Mouse (Mus musculus): ENCODE data around the gene Epb41l5. TPM values are rescaled to one million over a fixed set of nuclear protein-coding genes. Genes with fewer than 3 reads are reported as not detected.

Epb41l5 gene
- polyA plus RNA-seq (2016; fragmentation: Nextera tagmentation; extraction: Ambion mirVana) = 16.8 and 17.2 TPM in 2 replicates

DNA sequence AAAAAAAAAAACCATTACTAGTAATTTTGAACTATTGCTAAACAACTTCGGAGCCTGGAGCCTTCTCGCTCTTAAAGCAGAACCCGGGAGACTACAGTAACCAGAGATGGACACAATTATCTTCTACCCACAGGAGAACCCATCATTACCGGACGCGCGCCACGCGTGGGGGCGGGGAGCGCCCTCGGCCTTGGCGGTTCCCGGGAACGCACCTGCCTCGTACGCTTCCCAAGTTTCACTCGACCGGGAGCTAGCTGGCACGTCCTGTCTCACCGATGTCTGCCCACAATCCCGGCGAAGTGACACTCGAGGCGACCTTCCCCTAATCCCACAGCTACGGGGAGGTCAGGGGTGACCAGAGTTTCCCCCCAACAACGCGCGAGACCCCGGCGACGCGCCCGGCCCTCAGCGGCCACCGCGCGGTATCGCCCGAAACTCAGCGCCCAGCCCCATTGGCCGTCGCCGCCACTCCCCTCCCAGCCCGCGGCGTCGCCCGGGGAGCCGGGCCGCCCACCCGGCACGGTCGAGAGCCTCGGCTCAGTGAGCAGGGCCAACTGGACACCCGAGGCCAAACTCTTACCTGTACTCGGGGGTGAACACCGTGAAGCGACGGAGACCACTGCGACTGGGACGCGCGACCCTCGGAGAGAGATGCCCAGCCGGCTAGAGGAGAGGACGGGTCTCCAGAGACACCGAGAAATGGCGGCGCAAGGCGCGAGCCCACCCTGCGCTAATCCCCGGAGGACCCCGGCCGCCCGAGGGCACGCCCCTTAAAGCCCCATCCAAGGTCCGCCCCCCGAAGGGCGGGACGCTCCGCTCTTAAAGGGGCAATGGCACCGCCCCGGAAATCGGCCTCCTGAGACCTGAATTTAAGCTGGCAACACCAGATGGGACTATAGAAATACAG, at the start of gene Epb41l5:
Epb41l5 (minus strand) TSS at position 796 of the 907 bp plus-strand sequence.
- Histone ChIP-seq H3K9ac (peak within 1 kb of the TSS; percentile 78), H3K36me3 (no peaks in the 10 kb centered on the region), H3K4me3 (peak within 1 kb of the TSS; percentile 89), H3K4me1 (peaks cover 33% of the 10 kb centered on the region), H3K9me3 (replicated peaks) (no peaks in the 10 kb centered on the region), H3K27ac (peak within 1 kb of the TSS; percentile 88), H3K27me3 (replicated peaks) (no peaks in the 10 kb centered on the region), H3K4me2 (peak within 1 kb of the TSS; percentile 93)
- under 1% methylated on average over 86 of the region's 86 CpGs for WGBS (ENCODE audit: insufficient replicate concordance)
- peak; percentile 92 for ATAC-seq

DNA sequence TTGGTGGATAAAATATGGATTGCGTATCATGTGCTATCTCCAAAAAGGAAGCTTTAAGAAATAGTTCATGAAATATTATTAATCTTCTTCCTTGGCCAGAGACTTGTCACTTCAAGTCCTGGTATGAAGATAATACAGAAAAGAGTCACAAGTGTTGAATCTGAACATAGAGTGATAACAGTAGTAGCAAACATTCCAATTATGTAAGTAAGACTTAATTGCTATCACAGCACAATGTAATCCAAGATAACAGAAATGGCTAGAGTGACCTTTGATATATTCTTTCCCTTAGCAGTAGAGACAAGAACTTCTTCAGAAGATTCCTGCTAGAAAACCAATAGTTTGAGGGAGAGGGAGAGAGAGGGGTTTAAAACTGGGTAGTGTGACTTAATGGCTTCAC, 48.1 kb upstream of the Epb41l5 start:
- Histone ChIP-seq H3K27me3 (replicated peaks) (no peaks in the 10 kb centered on the region), H3K9ac (no peak overlapping the region), H3K4me2 (no peak overlapping the region), H3K4me3 (no peak overlapping the region), H3K36me3 (peaks cover 4% of the 10 kb centered on the region; the same call in 1 of the 2 replicates), H3K9me3 (replicated peaks) (no peaks in the 10 kb centered on the region), H3K27ac (no peak overlapping the region), H3K4me1 (0 out of 2 replicates have a peak, but pooled peaks cover 3% of the 10 kb centered on the region)
- no peak for ATAC-seq
- whole genome bisulfite sequencing (ENCODE audit: insufficient replicate concordance) = 76% methylated on average over 1 of the region's 1 CpGs

DNA sequence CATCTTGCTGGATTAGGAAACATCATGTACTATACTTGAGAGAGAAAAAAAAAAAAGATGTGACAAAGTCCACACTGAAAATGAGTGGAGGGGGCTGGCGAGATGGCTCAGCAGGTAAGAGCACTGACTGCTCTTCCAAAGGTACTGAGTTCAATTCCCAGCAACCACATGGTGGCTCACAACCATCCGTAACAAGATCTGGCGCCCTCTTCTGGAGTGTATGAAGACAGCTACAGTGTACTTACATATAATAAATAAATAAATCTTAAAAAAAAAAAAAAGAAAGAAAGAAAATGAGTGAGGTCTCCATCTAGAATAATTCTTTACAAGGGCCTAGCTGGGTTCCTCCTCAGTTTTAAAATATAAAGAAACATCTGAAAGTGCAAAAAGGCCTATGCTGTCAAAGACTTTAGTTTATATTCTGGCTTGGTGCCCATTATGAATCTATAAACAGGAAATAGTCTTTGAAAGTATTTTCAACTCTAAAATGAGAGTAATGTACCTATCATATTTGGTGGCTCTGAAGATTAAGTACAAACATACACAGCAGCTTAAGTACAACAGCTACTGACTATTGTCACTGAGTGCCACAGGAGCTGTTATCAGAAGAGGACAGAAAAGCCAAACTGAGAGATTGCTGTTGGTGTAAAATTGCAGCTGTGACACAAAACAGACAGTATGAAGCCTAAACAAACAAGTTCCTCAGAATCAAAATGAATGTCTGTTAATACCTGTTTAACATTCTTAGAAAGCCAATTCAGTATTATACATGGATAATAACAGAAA, 37.2 kb upstream of the Epb41l5 start:
- no peaks in the 10 kb centered on the region for H3K9me3 ChIP-seq (replicated peaks)
- 79% methylated on average over 3 of the region's 3 CpGs for WGBS (ENCODE audit: insufficient replicate concordance)
- peak; percentile 82 for ATAC-seq
- H3K27ac ChIP-seq = peak overlapping the region; percentile 60; the same call in 1 of the 2 replicates
- peaks cover 11% of the 10 kb centered on the region for H3K36me3 ChIP-seq
- H3K9ac ChIP-seq = no peak overlapping the region
- H3K27me3 ChIP-seq (replicated peaks) = no peaks in the 10 kb centered on the region
- no peak overlapping the region for H3K4me2 ChIP-seq
- H3K4me3 ChIP-seq = no peak overlapping the region
- peaks cover 10% of the 10 kb centered on the region; the same call in 1 of the 2 replicates for H3K4me1 ChIP-seq

DNA sequence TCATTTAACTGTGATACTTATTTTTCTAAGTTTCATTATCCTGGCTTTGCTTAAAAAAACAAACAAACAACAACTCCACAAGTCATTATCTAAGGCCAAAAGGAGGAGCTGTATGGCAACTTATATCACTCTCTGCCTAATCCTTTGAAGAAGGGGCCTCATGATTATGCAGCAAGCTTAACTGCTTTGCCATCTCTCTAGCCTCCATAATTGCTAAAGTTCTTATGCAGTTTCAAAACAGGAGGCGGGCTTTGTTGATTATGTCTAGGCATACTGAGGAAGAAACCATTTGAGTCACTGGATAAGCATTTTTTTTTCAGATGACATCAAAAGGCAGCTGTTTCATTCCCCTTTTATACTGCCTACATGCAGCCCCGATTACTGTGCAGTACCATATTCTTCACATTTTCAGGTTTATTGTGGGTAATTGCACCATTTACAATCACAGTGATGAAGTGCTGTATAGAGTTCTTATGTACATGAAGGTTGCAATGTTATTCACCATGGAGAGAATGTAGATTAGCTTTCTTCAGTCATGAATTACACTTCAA, 32.9 kb upstream of the Epb41l5 start:
- ATAC-seq = no peak
- no peak overlapping the region for H3K4me3 ChIP-seq
- H3K27ac ChIP-seq = no peak overlapping the region
- H3K9ac ChIP-seq = no peak overlapping the region
- no peaks in the 10 kb centered on the region for H3K9me3 ChIP-seq (replicated peaks)
- no peaks in the 10 kb centered on the region for H3K27me3 ChIP-seq (replicated peaks)
- whole genome bisulfite sequencing (ENCODE audit: insufficient replicate concordance) = 72% methylated on average over 2 of the region's 2 CpGs
- peaks cover 20% of the 10 kb centered on the region for H3K36me3 ChIP-seq
- no peak overlapping the region for H3K4me2 ChIP-seq
- peaks cover 8% of the 10 kb centered on the region; the same call in 1 of the 2 replicates for H3K4me1 ChIP-seq

DNA sequence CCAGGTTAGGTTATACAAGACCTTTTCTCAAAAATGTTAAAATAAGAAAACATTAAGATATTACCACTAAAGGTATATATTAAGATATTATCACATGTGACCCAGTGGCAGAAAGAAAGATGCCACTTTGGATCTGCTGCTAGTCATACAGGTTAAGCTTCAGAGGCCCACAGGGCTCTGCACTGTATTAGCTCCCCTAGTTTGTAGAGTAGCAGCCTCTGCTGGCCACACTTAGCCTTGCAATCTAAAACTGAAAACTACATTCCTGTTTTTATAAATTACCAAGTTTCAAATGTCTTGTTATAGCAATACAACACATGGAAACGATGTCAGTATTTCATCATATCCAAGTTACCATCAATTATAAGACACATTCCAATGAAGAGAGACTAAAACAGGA, 26.2 kb upstream of the Epb41l5 start:
- H3K36me3 ChIP-seq = peaks cover 15% of the 10 kb centered on the region; the same call in 1 of the 2 replicates
- 56% methylated on average over 1 of the region's 1 CpGs for WGBS (ENCODE audit: insufficient replicate concordance)
- no peaks in the 10 kb centered on the region for H3K4me1 ChIP-seq
- H3K27me3 ChIP-seq (replicated peaks) = no peaks in the 10 kb centered on the region
- H3K9me3 ChIP-seq (replicated peaks) = no peaks in the 10 kb centered on the region
- no peak overlapping the region for H3K4me3 ChIP-seq
- H3K4me2 ChIP-seq = no peak overlapping the region
- H3K9ac ChIP-seq = no peak overlapping the region
- no peak overlapping the region for H3K27ac ChIP-seq
- peak; percentile 63; the same call in 1 of the 2 replicates for ATAC-seq

DNA sequence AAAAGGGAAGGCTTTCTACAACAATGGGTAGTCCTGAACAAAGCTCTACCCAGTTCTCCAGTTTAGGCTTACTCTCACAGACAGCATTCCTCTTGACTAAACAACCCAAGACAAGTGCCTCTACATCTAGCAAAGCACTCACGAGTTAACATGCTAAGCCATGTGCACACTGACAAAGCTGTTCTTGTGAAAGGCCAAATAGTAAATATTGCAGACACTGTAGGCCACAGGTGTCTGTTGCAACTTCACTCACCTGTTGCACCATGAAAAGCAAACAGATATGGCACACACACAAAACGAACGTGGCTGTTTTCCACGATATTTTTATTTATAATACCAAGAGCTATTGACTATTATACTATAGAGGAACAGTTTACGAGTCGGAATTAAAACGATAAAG, 18.1 kb upstream of the Epb41l5 start:
- ATAC-seq = 0 out of 2 replicates have a peak, but pooled peaks have one; percentile 35
- Histone ChIP-seq H3K4me3 (no peak overlapping the region), H3K4me1 (no peaks in the 10 kb centered on the region), H3K27me3 (replicated peaks) (no peaks in the 10 kb centered on the region), H3K36me3 (no peaks in the 10 kb centered on the region), H3K27ac (no peak overlapping the region), H3K9ac (no peak overlapping the region), H3K9me3 (replicated peaks) (no peaks in the 10 kb centered on the region), H3K4me2 (no peak overlapping the region)
- 81% methylated on average over 7 of the region's 7 CpGs for WGBS (ENCODE audit: insufficient replicate concordance)

DNA sequence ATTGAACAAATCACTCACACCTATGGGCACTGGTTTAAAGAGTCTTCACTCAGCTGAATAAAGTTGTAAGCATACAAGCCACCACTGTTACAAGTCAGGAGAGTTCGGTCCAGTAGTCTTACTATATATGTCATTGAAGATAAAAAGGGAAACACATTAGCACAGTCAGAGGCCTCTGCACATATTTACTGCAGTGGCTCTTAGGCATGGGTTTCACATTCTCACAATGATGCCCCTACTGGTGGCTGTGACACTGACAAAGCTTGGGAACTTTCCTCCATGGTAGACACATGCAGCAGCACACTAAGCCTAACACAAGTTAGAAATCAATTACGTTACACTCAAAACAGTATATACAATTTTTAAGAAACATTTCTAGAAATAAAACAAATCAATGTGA, 5.5 kb upstream of the Epb41l5 start:
- ATAC-seq = no peak
- no peaks in the 10 kb centered on the region for H3K27me3 ChIP-seq (replicated peaks)
- no peak overlapping the region for H3K4me3 ChIP-seq
- H3K4me2 ChIP-seq = no peak overlapping the region
- H3K27ac ChIP-seq = no peak overlapping the region
- H3K4me1 ChIP-seq = peaks cover 7% of the 10 kb centered on the region
- no peak overlapping the region for H3K9ac ChIP-seq
- H3K36me3 ChIP-seq = 0 out of 2 replicates have a peak, but pooled peaks cover 5% of the 10 kb centered on the region
- H3K9me3 ChIP-seq (replicated peaks) = no peaks in the 10 kb centered on the region
- WGBS (ENCODE audit: insufficient replicate concordance) = 80% methylated on average over 2 of the region's 2 CpGs

DNA sequence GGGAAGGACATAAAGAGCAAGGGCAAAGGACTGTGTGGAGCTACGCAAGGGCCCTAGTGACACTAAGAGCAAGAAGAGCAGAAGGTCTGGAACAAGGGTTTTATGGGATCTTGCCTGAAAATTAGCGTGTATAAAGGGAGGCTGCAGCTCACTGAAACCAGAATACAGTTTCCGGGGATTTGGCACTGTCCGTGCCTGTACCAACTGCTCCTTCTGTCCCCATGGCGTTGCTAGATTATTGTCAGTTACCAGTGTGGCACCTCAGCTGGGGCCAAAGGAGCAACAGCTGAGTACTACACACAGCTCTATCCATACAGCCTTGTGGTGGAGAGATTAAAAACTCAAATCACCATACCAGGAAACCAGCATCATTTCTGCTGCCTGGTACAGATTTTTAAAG, 1.6 kb upstream of the Epb41l5 start:
- WGBS (ENCODE audit: insufficient replicate concordance) = 82% methylated on average over 5 of the region's 5 CpGs
- H3K27ac ChIP-seq = no peak overlapping the region
- no peak for ATAC-seq

DNA sequence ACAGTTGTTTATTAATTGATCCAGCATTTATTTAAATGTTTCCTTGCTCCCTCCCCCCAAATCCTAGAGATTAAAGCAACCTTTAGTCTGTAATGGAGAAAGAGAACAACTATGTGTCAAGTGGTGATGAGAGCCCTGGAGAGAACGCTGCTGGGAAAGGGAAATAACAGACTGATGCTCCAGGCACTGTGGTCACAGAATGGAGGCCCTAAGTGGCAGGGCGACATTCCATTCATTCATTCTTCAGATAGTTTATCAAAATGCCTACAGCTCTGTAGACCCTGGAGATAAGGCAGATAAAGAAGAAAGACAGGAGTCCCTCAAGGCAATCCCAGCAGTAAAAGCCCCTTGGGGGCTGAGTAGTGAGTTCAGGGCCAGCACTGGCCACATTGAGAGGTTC, 827 bp upstream of the Epb41l5 start:
- H3K4me2 ChIP-seq = no peak overlapping the region; the same call in 1 of the 2 replicates
- no peak for ATAC-seq
- H3K4me3 ChIP-seq = no peak overlapping the region
- H3K9ac ChIP-seq = no peak overlapping the region
- no peaks in the 10 kb centered on the region for H3K9me3 ChIP-seq (replicated peaks)
- WGBS (ENCODE audit: insufficient replicate concordance) = 45% methylated on average over 2 of the region's 2 CpGs
- peaks cover 33% of the 10 kb centered on the region for H3K4me1 ChIP-seq
- no peaks in the 10 kb centered on the region for H3K27me3 ChIP-seq (replicated peaks)
- H3K36me3 ChIP-seq = no peaks in the 10 kb centered on the region
- no peak overlapping the region for H3K27ac ChIP-seq

More for the DNA sequence above, 1.6 kb upstream of the Epb41l5 start:
- Histone ChIP-seq H3K4me1 (peaks cover 33% of the 10 kb centered on the region), H3K27me3 (replicated peaks) (no peaks in the 10 kb centered on the region), H3K36me3 (no peaks in the 10 kb centered on the region), H3K9ac (no peak overlapping the region), H3K4me2 (no peak overlapping the region), H3K4me3 (no peak overlapping the region), H3K9me3 (replicated peaks) (no peaks in the 10 kb centered on the region)

DNA sequence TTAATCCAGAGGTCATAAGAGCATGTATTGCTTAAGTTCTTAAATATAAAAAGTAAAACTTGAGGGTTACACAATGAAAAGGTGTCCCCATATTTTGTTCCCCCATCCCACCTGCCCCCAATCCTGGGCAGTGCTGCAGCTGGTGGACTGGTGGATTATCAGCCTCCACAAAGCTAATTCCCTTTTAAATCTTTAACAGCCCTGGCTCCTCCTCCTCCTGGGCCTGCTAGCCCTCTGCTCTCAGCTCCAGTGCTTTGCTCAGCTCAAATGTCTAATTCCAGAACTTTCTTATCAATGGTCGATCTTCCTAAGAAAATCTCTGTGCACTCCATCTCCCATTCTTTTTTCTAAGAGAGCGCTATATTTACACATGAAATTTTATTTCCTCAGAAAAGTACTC, 2.4 kb downstream of the Epb41l5 start:
- peaks cover 36% of the 10 kb centered on the region for H3K4me1 ChIP-seq
- H3K9ac ChIP-seq = no peak overlapping the region
- H3K27ac ChIP-seq = no peak overlapping the region
- H3K36me3 ChIP-seq = peaks cover 6% of the 10 kb centered on the region
- no peaks in the 10 kb centered on the region for H3K9me3 ChIP-seq (replicated peaks)
- no peak overlapping the region for H3K4me3 ChIP-seq
- WGBS (ENCODE audit: insufficient replicate concordance) = 76% methylated on average over 2 of the region's 2 CpGs
- 0 out of 2 replicates have a peak overlapping the region, but pooled peaks have one; percentile 10 for H3K4me2 ChIP-seq
- no peaks in the 10 kb centered on the region for H3K27me3 ChIP-seq (replicated peaks)
- ATAC-seq = no peak

DNA sequence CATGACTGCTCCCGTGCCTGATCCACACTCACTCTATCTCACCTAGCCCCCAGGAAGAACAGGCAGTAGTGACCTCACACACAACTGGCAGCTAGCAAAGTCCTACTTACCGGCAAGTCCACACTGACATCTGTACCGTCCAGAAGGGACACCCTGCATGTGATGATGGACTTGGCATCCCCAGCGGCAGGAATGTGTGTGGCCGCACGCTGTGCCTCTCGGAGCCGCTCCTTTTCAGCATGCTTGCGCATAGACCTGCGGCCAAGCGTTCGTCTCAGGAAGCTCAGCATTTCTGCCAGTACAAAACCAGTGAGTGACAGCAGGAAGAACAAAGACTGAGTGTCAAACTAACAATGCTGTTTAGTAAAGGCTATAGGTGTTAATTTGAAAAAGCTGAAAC, 6.4 kb downstream of the Epb41l5 start:
- ATAC-seq = no peak
- WGBS (ENCODE audit: insufficient replicate concordance) = 58% methylated on average over 12 of the region's 12 CpGs
- no peak overlapping the region for H3K27ac ChIP-seq

More for the DNA sequence above, 6.4 kb downstream of the Epb41l5 start:
- Histone ChIP-seq H3K4me3 (no peak overlapping the region), H3K9me3 (replicated peaks) (no peaks in the 10 kb centered on the region), H3K9ac (no peak overlapping the region), H3K4me2 (no peak overlapping the region), H3K27me3 (replicated peaks) (no peaks in the 10 kb centered on the region), H3K4me1 (peaks cover 18% of the 10 kb centered on the region), H3K36me3 (peaks cover 6% of the 10 kb centered on the region)
